Mouse (Mus musculus): ENCODE results near the gene Asb6.

The Asb6 gene

DNA sequence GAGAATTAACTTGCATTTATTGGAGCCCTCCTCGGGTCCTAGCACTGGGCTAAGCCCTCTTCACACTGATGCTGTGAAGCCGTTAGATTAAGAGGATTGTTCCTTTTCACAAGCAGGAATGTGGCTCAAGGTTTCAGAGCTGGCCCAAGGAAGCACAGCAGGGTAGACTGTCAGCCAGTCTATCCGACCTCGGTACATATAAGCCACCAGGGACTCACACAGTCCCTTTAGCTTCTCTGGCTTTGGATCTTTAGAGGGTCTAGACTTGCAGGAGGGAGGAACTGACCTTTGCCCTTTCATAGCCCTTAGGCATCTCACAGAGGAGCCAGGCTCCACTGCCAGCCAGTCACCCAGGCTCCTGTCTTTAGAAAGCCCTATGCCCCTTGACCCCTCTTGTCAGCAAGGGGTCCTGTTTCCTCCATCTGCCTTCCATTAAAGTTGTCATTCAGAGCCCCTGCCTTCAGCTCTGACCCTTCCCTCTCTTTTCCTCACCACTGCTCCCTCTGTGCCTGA lies at the start of gene Asb6:
Asb6 (minus strand) TSS at position 51 of the 513 bp plus-strand sequence.
- DNase-seq, result no peak

DNA sequence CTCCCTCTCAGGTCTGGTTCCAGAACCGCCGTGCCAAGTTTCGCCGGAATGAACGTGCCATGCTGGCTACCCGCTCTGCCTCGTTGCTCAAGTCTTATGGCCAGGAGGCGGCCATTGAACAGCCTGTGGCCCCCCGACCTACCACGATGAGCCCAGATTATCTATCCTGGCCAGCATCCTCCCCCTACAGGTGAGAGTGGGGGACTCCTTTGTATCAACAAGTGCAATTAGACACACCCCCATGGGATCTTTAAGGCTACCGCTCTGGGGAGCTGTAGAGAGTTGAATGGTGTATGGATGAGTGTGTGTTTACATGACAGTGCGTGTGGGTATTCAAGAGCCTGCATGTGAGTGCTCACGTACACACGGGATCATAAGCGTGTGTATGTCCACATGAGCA lies 49.3 kb upstream of the Asb6 start:
- DNase-seq, result no peak

DNA sequence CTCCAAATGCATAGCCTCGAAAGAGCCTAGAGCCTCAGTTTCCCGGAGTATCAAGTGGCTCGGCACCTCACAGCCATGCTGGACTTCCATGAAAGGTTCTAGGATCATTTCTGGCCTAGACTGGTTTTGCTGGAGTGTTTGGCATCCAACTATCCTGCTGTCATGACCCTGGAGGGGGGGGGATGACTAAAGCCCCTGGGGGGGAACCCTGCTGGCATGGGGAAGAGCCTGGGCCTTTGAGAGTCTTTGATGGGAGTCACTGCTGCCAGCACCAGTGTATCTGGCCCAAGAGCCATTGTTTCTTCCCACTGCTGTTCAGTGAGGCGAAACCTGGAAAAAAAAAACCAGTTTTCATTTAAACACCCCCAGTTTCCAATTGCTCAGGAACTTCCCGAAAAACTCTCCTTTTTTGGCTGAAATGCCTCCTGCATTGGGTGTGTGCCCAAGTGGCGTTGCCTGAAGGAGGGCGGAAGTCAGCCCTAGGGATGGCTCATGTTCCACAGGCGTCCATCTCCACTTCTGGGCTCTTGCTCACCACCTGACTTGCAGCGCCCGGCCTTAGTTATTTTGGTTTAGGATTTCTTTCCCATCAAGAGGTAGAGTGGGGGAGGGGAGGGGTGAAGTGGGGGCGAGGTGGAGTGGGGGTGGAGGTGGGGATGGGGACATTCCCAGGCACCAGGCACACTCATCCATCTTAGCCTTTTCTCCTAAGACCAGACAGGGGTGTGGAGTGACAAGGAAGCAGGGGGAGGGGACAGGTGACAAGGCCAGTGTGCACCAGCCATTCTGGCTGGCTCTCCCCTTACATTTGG lies 45.7 kb upstream of the Asb6 start:
- no peak for DNase-seq

DNA sequence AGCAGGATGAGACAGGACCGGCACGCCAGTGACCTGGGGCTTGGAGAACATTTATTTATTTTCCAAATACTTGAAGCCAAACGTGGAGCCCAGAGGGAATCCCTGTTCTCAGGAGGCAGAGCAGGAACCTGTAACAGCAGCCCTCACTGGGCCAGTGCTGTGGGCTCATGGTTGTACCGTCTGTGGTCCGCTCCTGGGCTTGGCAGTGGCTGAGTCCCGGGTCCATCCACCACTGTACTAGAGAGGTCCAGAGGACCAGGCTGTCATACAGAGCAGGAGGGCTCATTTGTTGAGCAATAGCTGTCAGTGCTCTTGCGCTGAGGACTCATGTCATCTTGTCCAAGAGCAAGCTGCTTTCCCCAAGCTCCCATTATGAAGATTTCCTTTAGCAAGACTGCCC lies 45.0 kb upstream of the Asb6 start:
- no peak for DNase-seq

DNA sequence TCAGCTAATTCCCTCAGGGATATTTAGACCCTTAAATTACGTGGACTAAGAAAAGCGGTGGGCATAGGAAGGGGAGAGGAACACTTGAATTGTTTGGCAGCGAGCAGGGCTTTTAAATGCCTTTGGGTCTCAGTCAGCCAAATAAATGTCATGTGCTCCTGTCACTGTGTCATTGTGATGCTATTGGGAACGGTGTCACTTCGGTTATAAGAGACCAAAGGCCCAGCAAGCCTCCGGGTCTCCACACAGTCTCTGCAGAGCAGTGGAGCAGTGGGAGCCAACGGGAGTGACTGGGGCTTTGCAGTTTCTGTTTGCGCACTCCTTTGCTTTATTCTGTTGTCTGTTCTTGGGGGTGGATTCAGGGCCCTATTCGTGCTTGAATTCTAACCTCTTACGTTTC lies 44.3 kb upstream of the Asb6 start:
- DNase-seq, result no peak

DNA sequence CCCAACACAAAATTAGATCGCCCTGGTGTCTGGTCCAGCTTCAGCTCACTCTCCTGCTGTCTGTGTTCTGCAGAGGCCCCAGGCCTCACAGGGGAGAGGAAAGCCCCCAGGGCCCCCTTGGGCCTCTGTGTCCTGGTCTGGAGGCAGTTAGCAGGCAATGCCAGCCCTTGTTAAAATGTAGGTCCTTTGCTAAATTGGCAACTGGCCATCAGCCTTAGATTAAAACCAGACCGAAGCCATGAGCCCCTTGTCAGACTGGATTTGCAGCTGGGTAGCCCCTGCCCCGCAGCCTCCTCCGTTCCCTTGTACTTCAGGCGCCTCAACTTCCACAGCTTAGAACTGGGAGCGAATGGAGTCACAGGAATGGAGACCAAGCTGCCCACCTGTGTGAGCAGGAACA lies 42.5 kb upstream of the Asb6 start:
- DNase-seq, result peak; percentile 7

DNA sequence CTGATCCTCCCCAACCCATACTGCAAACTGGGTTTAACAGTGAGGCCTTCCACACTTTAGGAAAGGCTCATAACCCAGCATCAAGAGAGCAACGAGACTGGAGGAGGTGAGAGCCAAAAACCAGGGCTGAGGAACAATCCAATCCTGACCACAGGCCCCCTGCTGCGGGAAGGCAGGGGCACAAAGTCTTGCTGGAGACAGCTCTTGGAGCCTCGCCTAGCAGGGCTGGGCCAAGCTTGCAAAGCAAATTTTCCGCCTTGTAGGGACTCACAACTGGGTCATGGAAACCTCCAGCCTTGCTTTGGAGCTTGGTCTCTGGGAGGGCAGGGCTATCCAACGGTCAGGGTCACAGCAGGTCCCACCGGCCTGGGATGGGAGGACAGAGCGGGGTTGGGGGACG lies 40.7 kb upstream of the Asb6 start:
- DNase-seq, result peak; percentile 53

- no peak for DNase-seq
These were observed 35.3 kb upstream of the Asb6 start for GRCm38 (mm10) chr2:30865426-30865825.

GRCm38 (mm10) chr2:30864968-30865381 lies 34.8 kb upstream of the Asb6 start:
- no peak for DNase-seq

DNA sequence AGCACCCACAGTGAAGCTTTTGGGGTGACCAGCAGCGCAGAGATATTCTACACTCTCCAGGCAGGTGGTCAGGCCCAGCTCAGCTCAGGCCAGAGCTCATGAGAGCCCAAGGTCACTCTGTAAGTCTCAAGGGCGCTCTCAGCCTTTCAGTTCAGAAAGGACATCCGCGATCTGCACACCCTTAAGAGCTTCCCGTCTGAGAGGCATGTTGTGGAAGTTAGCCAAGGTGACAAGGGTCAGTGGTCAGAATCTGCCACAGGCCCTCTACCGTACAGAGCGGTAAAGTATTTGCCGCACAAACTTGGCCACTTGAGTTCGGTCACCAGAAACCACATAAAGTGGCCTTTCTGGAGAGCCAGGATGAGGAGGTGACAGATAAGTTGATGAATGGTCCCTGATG lies 33.4 kb upstream of the Asb6 start:
- DNase-seq, result peak; percentile 52

GRCm38 (mm10) chr2:30862081-30862480 lies 31.9 kb upstream of the Asb6 start:
- DNase-seq, result no peak

DNA sequence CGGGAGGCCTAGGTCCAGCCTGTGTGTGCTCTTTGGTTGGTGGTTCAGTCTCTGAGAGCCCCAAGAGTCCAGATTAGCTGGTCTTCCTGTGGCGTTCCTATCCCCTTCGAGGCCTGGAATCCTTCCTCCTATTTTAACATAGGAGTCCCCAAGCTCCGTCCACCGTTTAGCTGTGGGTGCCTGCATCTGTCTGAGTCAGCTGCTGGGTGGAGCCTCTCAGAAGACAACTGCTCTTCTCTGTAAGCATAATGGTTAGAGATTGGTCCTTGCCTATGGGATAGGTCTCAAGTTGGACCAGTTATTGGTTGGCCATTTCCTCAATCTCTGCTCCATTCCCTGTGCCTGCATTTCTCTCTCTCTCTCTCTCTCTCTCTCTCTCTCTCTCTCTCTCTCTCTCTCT lies 29.6 kb upstream of the Asb6 start:
- no peak for DNase-seq

DNA sequence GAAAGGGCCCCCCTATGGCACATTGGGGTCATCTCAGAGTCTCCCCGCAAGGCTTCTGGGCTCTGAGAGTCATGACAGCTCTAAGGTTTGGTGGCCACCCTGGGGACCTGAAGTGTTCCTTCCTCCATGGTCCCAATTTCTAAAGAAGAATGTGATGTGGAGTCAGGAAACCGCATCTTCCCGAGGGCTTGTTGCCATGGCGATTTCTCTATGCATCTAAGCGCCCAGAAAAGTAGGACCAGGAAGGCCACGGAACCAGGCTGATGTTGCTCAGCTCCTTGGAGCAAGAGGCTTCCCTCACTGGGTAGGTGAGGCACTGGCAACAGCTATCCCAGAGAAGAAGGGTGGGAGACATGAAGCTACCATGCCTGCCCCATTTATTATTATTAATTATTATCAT lies 26.9 kb upstream of the Asb6 start:
- DNase-seq, result no peak

DNA sequence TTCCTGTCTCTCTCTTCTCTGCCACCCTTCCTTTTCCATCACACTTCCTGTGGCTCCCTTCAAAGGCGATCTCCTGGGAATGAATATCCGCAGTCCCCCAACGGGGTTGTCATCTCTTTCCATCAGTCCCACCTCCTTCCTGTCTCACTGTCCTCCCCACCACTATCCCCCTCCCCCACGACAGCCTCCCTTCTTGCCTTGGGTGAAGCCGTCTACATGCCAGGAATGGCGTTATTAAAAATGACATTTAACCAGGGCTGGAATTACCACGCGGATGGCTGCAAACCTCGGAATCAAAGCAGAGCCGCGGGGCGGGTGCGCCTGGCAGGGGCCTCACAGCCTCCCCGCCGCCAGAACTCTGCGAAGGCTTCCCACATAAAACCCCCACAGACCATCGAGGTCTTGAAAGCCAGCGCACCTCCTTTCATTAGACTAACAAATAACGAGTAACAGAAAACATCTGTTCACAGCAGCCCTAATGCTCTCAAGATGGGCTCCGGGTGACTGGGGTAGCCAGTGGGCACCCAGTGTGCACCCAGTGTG lies 22.7 kb upstream of the Asb6 start:
- peak; percentile 32 for DNase-seq

GRCm38 (mm10) chr2:30850581-30850980 lies 20.4 kb upstream of the Asb6 start:
- DNase-seq, result no peak

DNA sequence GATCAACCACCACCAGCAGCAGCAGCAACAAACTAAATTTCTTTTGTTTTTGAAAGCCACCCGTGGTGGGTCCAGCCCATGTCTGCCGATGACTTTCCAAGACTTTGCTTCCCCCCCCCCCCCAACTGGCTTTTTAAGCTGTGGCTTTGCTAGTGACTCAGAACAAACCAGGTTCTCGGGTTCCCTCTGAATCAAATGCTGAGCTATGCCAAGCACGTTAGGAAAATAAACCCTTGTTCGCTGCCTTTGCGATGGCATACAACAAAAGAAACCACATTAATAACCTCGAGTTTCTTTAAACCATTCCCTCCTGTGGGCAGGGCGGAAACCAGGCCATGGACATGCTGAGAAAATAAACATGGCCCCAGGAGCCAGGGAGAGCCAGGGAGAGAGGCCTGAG lies 18.1 kb upstream of the Asb6 start:
- no peak for DNase-seq

DNA sequence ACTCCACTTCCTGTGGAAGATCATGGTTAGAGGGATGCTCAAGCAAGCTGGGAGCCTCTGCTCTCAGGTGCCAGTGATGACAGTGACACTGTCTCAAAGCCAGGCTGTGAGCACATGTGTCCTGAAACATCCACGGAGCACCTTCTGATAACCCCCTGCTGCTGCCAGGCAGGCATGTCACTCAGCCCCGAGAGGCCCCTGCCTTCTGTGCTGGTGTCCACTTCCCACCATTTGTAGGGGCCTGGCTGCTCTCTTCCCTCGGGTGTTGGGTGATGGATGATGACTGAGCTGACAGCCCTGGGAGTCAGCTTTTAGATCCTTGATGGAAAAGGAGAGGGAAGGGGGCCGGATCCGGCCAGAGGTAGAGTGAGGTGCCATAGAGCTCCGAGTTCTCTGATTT lies 16.6 kb upstream of the Asb6 start:
- no peak for DNase-seq

DNA sequence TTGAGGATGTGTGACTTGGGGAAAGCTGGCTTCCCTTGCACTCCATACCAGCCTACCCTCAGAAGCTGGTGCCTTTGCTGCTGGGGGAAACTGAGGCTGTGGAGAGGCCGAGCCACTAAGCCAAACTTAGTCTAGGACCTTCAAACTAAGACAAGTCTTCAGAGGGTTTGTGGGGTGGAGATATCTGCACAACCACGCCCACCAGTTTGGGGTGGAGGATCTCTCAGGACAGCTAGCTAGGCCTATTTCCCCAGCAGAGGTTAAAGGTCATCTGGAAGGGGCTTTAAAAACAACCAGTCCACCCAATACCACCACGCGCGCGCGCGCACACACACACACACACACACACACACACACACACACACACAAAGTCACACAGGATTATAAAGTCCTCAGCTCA lies 16.1 kb upstream of the Asb6 start:
- DNase-seq, result no peak

- peak; percentile 64 for DNase-seq
These were observed 15.3 kb upstream of the Asb6 start for GRCm38 (mm10) chr2:30845152-30846070.

DNA sequence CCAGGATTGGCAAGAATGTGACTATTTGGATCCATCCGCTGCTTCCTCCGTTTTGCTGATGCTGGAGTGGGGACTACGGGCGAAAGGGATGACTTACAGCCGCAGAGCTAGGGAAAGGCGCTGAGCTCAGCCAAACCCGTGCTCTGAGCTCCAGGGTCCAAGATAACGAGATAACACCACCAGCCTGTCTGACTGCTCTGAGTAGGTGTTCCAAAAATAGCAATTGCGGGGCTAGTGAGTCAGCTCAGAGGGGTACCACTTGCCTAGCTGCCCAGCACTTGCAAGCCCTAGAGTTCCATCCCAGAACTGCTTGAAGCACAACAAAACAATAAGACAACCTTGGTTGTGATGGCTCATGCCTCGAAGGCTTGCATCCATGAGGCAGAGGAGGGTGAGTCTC lies 12.5 kb upstream of the Asb6 start:
- no peak for DNase-seq

- peak; percentile 44 for DNase-seq
These were observed 6.3 kb upstream of the Asb6 start for GRCm38 (mm10) chr2:30836238-30836990.

GRCm38 (mm10) chr2:30834373-30835022 lies 4.4 kb upstream of the Asb6 start, which contains the start of gene Prrx2:
TSS of gene Prrx2 (plus strand) at chr2:30834972.
- no peak for DNase-seq
